Mouse (Mus musculus) embryonic facial prominence, embryonic 14.5 days (tissue): Measurements from ENCODE around the gene Gdf15. TPM values are rescaled to one million over a fixed set of nuclear protein-coding genes. Genes with fewer than 3 reads are reported as not detected.

Experiments used
- ATAC-seq: fragments of 200-750 bp; cut with Nextera tagmentation; 2 replicates; pipeline ENCODE4 v1.8.0; 2017; ENCODE audit warnings: low read depth, moderate number of reproducible peaks, moderate TSS enrichment
- DNase-seq: peaks from one replicate; pipeline ENCODE4 v3.0.0-alpha.2; 2015; ENCODE audit warnings: low spot score
- H3K27ac ChIP-seq: fragments of 300-500 bp; sonication (generic); replicated peaks from 2 replicates; pipeline ENCODE4 v1.5.1; 2014; ENCODE audit warnings: low read depth, mild to moderate bottlenecking, low read length, moderate library complexity
- H3K27me3 ChIP-seq: fragments of 300-500 bp; sonication (generic); replicated peaks from 2 replicates; pipeline ENCODE4 v1.6.1; 2014; ENCODE audit warnings: low read length; ENCODE audit not compliant: control insufficient read depth, insufficient read depth
- H3K36me3 ChIP-seq: fragments of 300-500 bp; sonication (generic); 2 replicates; pipeline ENCODE4 v1.6.1; 2014; ENCODE audit warnings: low read length, mixed read lengths; ENCODE audit not compliant: control insufficient read depth, insufficient read depth
- H3K4me1 ChIP-seq: fragments of 300-500 bp; sonication (generic); 2 replicates; pipeline ENCODE4 v1.6.1; 2014; ENCODE audit warnings: antibody characterized with exemption, low read length; ENCODE audit not compliant: control insufficient read depth, insufficient read depth
- H3K4me2 ChIP-seq: fragments of 300-500 bp; sonication (generic); 2 replicates; pipeline ENCODE4 v1.6.1; 2014; ENCODE audit warnings: low read depth, mild to moderate bottlenecking, low read length, moderate library complexity, mixed read lengths
- H3K4me3 ChIP-seq: fragments of 300-500 bp; sonication (generic); 2 replicates; pipeline ENCODE4 v1.5.1; 2014; ENCODE audit warnings: low read depth, mild to moderate bottlenecking, low read length
- H3K9ac ChIP-seq: fragments of 300-500 bp; sonication (generic); 2 replicates; pipeline ENCODE4 v1.6.1; 2014; ENCODE audit warnings: low read depth, mild to moderate bottlenecking, low read length, moderate library complexity, mixed read lengths
- H3K9me3 ChIP-seq: fragments of 300-500 bp; sonication (generic); 2 replicates; pipeline ENCODE4 v1.6.1; 2016; ENCODE audit warnings: low read length; ENCODE audit not compliant: control insufficient read depth
- WGBS: fragments of 180-500 bp; shearing (Covaris S2); extraction: QIAGEN DNeasy Blood & Tissue Kit; methylation state at CpG from one replicate; pipeline ENCODE4 v1.1.7; 2014; 5-methylcytosine and 5-hydroxymethylcytosine counted together
- polyA plus RNA-seq: library from polyadenylated mRNA; unstranded; fragments of >200 nt; fragmentation: Nextera tagmentation; extraction: Ambion mirVana; gene quantifications from 2 replicates; pipeline ENCODE4 v1.2.1, GENCODE M21; 2014

Gene Gdf15
- polyA plus RNA-seq, 1 experiment from 2014 or later, result 0.28 TPM

DNA sequence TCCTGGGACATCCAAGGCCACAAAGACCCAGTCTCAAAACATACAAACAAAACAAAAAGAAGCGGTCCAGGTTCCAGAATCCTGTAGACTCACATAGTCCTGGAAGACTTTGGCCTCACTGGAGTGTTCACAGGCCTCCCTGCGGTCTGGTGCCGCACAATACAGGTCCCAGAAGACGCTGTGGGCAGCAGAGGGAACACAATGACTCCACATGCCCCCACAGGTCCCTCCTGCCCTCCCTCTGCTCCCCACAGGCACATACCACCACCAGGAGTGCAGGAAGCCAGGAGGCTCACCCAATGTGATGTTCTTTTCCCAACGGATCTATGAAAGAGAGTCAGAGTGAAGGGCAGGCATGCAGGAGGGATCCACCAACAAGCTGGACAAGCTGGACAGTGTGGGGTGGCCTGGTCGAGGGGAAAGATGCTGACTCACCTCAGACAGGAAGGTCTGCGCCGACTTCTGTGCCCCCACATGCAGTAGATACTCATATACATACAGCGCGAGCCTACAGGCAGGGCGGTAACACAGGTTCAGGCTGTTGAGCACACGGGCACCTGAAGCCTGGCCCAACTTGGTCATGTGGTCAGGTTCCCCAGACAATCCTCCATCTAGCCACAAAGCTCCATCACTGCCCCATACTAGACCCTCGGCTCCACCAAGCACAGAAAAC is 30.0 kb downstream of the Gdf15 start:
- Histone ChIP-seq H3K9ac (no peak overlapping the region), H3K9me3 (no peaks in the 10 kb centered on the region), H3K4me2 (no peak overlapping the region), H3K36me3 (peaks cover 11% of the 10 kb centered on the region), H3K4me1 (peaks cover 24% of the 10 kb centered on the region), H3K27me3 (no peaks in the 10 kb centered on the region), H3K4me3 (no peak overlapping the region), H3K27ac (no peak overlapping the region)
- DNase-seq (no peak), ATAC-seq (no peak)
- 95% methylated on average over 13 of the region's 13 CpGs for WGBS

DNA sequence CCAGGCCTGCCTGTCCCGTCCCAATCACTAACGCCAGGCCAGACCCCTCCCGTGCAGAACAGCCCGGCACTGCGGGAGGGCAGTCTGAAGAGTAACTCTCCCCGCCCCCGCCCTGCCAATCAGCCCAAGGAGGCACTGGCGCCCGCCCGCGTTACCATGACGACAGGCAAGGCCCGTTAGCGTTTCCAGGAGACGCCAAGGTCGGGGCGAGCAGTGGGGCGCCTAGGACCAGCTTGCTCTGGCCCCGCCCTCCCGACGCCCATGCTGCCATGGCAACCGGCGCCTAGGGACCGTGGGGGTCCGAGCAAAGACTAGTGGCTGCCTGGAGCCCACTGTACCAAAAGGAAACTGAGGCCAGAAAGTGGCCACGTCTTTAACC is 31.0 kb downstream of the Gdf15 start:
- peak overlapping the region; percentile 44; the same call in 1 of the 2 replicates for H3K27ac ChIP-seq
- DNase-seq (peak; percentile 94), ATAC-seq (peak; percentile 34; the same call in 1 of the 2 replicates)
- peak overlapping the region; percentile 45; the same call in 1 of the 2 replicates for H3K9ac ChIP-seq
- H3K36me3 ChIP-seq, result peaks cover 21% of the 10 kb centered on the region
- H3K9me3 ChIP-seq, result no peaks in the 10 kb centered on the region
- peak overlapping the region; percentile 52 for H3K4me2 ChIP-seq
- no peaks in the 10 kb centered on the region for H3K27me3 ChIP-seq
- peaks cover 23% of the 10 kb centered on the region for H3K4me1 ChIP-seq
- peak overlapping the region; percentile 17 for H3K4me3 ChIP-seq
- 2% methylated on average over 22 of the region's 26 CpGs for WGBS

DNA sequence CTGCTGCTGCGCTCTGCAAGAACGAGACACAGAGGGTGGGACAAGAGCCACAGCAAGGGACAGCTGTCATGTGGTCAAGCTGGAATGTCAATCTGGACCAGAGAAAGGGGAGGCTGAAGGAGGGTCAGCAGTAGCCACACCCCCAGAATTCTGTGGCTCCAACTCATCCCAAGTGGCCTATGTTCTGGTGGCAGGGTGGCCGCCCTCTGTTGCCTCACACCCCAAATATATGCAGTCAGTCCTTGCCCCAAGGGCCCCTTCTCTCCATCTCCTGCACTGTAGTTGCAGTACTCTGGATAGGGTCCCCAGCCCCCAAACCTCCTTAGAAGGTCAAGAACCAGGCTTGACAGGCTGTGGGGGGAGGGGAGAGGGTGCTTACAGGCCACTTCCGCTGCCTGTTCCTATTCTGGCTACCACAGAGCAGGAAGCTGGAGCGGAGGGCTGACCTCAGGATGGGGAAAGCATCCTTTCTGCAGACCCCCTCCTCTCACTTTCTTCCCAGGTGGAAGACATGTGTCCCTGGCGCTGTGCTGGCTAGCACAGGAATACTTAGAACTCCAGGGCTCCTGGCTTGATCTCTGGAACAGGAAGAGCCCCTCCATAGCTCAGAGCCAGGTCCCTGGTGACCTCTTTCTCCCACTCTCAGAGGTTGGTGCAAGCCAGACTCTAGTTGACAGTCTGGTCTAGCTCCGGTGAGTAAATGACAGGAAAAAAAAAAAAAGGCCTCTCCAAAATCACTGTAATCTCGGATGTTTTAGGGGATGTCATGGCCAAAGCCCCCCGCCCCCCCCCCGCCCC is 31.6 kb downstream of the Gdf15 start:
- no peaks in the 10 kb centered on the region for H3K9me3 ChIP-seq
- peaks cover 27% of the 10 kb centered on the region for H3K36me3 ChIP-seq
- peak overlapping the region; percentile 44; the same call in 1 of the 2 replicates for H3K27ac ChIP-seq
- no peaks in the 10 kb centered on the region for H3K27me3 ChIP-seq
- H3K4me3 ChIP-seq, result peak overlapping the region; percentile 17
- ATAC-seq, result no peak
- DNase-seq, result no peak
- 27% methylated on average over 8 of the region's 10 CpGs for WGBS
- H3K4me2 ChIP-seq, result peak overlapping the region; percentile 52
- peaks cover 23% of the 10 kb centered on the region for H3K4me1 ChIP-seq
- H3K9ac ChIP-seq, result peak overlapping the region; percentile 45

DNA sequence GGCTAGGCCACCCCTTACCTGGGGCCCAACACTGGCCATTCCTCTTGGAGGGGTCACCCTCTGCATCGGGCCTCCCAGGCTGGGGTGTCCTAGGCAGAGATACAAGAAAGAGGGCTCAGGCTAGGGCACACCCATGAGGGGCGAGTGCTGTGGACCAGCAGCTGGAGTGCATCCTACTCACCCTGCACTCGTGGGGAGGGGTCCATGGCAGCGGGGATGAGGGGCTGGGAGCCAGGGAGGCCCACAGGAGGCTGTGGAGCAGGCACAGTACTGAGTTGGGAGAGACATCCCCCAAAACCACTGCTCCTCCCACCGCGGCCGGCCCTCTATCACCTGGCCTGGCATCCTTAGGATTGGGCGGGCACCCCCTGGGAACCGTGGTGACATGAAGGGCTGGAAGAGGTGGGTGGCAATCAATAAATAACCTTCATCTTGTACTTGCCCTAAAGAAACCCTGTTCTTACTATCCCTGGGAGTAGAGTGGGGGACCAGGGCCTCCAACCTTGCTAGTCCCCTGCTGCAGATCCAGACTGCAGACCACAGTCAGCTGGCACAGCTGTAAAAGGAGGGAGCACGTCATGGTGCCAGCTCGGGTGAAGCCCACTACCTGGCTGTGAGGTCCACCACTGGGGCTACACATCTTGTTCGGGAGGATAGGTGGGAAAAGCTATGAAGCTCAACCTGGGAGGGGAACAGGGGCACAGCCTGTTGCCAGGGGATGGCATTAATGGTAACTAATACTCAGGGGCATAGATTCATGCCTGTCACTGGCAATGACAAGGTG is 32.6 kb downstream of the Gdf15 start:
- DNase-seq (no peak), ATAC-seq (no peak)
- H3K36me3 ChIP-seq, result peaks cover 31% of the 10 kb centered on the region

DNA sequence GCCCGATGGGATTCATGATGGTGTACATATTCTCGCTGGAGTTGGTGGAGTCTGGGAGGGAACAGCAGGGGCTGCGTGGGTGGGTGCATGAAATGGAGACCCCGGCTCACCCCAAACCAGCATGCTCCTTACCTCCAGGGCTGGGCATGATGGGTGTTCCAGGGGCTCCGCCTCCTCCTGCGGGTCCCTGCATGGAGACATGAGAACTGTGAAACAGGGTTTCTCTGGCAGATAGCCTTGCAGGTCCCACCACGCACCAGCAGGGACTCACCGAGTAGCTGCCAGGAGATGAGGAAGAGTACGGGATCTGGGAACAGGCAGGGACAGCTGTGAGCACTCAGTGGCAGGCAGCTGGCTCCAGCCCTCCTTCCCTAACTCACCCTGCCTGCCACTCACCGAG is 33.5 kb downstream of the Gdf15 start:
- ATAC-seq, result peak; percentile 1; the same call in 1 of the 2 replicates
- no peak overlapping the region; the same call in 1 of the 2 replicates for H3K27ac ChIP-seq
- H3K9ac ChIP-seq, result peak overlapping the region; percentile 76
- peak overlapping the region; percentile 50 for H3K4me3 ChIP-seq
- H3K4me1 ChIP-seq, result peaks cover 30% of the 10 kb centered on the region
- H3K4me2 ChIP-seq, result peak overlapping the region; percentile 88
- H3K9me3 ChIP-seq, result no peaks in the 10 kb centered on the region
- H3K36me3 ChIP-seq, result peaks cover 31% of the 10 kb centered on the region
- peak; percentile 72 for DNase-seq
- WGBS, result 12% methylated on average over 8 of the region's 10 CpGs
- no peaks in the 10 kb centered on the region for H3K27me3 ChIP-seq

More for the DNA sequence above, 32.6 kb downstream of the Gdf15 start:
- Histone ChIP-seq H3K9me3 (no peaks in the 10 kb centered on the region), H3K27ac (no peak overlapping the region), H3K4me3 (no peak overlapping the region), H3K4me1 (peaks cover 30% of the 10 kb centered on the region), H3K4me2 (no peak overlapping the region), H3K9ac (peak overlapping the region; percentile 76; the same call in 1 of the 2 replicates), H3K27me3 (no peaks in the 10 kb centered on the region)
- 88% methylated on average over 10 of the region's 12 CpGs for WGBS

DNA sequence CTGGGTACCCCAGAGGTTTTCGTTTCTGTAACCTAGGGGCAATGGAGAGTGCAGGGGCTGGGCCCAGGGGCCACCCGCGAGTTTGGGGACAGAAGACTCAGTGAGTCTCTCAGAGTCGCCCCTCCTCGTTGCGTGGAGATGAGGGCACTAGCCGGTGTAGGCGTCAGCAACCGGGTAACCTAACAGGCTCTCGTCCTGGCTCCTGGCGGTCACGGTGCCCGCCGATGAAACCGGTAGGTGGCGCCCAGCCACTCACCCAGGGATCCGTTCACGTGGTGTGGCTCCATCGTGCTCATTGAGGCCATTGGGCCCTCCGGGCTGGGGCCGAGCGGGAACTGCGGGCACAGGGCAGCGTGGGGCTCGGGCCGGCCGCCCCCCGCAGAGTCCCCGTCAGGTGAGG is 34.0 kb downstream of the Gdf15 start:
- Histone ChIP-seq H3K4me3 (peak overlapping the region; percentile 50), H3K27me3 (no peaks in the 10 kb centered on the region), H3K4me2 (peak overlapping the region; percentile 88), H3K4me1 (peaks cover 34% of the 10 kb centered on the region), H3K36me3 (peaks cover 31% of the 10 kb centered on the region), H3K9me3 (no peaks in the 10 kb centered on the region), H3K9ac (peak overlapping the region; percentile 76), H3K27ac (peak overlapping the region; percentile 55; the same call in 1 of the 2 replicates)
- WGBS, result 5% methylated on average over 21 of the region's 29 CpGs
- ATAC-seq (peak; percentile 41), DNase-seq (peak; percentile 89)

DNA sequence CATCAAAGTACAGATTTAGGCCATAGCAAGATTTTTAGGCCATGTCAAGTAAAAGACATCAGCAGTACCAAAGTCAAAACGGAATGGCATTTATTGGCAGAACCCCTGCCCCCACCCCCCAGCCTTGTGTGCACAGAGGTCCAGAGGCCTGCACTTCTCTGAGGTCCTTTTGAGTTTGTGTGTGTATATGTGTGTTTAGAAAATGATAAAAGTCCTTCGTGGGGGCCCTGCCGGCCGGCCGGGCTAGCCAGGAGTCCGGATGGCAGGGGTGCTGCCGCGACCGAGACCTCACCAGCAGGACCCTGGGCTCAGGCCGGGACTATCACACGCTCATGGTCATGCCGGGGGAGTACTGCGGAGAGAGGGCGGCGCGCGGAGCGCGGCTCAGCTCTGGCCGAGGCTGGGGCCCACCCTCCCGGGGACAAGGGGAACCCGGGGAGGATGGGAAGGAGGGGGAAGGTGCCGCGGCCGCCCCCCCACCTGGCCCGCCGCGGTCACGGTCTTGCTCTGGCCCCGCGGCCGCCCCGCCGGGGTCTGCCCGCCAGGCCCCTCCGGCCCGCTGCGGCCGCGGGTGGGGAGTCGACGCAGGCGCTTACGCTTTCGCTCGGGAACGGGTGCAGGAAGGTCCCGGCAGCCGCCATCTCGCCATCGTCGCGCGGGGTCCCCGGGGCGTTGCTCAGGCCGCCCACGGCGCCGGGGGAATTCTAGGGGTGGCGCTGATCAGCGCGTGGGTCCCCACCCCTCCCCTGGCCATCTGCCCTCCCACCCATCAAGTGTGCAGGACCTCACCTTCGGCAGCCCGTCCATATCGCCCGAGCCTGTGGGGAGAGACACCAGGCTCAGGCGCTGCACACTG is 34.6 kb downstream of the Gdf15 start:
- Histone ChIP-seq H3K4me1 (peaks cover 37% of the 10 kb centered on the region), H3K36me3 (peaks cover 29% of the 10 kb centered on the region), H3K4me3 (peak overlapping the region; percentile 50), H3K9me3 (no peaks in the 10 kb centered on the region), H3K27ac (peak overlapping the region; percentile 55), H3K4me2 (peak overlapping the region; percentile 88), H3K9ac (peak overlapping the region; percentile 76), H3K27me3 (no peaks in the 10 kb centered on the region)
- DNase-seq (no peak), ATAC-seq (no peak)
- 10% methylated on average over 28 of the region's 68 CpGs for WGBS
